Mouse (Mus musculus) right cerebral cortex, adult 2 months (tissue): ENCODE measurements at regions not wholly inside any gene's neighbourhood (a gene's known extent, or its start where the extent isn't known, plus 50 kb on each side); places are given as distances from the start of the nearest gene placed in this dataset.

Source experiments
- DNase-seq, 2 experiments: peaks; one replicate each; pipeline ENCODE4 v3.0.0; 2021 to 2022; ENCODE audit warnings: low spot score in 2 of 2

DNA sequence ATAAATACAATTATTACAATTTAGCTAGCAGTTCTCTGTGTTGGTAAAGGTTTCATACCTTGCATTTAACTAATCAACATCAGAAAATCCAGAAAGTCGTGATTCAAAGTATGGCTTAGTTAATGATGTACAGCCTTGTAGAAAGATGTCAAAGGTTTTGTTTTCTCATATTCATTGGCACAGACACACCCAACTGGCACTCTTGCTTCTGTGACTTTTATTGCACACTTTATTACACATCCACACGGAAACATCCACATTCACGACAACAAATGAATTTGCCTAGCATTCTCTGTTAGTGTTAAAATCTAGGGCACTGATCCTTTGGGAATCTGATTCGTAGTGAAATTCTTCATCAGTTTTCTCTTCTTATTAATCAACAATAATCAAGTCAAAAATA, 720.0 kb downstream of the Tns3 start:
- no peak for DNase-seq

DNA sequence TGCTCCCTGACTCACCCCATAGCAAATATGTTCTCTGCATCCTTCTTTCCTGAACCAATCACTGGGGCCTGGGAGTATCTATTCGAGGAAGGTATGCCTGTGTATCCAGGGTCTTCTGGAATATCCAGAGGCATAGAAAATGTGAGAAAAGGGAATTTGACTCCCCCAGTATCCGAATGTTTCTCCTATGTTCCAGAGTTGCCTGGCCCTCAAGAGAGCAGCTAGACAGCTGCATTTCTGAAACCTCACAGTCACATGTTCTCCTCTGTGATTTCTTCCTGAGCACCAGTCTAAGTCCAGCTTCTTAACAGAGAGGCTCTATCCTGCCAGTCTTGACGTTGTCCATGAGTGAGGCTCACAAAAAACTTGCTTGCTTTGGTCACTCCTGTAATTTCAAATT, 719.9 kb upstream of the Igfbp3 start:
- no peak for DNase-seq

DNA sequence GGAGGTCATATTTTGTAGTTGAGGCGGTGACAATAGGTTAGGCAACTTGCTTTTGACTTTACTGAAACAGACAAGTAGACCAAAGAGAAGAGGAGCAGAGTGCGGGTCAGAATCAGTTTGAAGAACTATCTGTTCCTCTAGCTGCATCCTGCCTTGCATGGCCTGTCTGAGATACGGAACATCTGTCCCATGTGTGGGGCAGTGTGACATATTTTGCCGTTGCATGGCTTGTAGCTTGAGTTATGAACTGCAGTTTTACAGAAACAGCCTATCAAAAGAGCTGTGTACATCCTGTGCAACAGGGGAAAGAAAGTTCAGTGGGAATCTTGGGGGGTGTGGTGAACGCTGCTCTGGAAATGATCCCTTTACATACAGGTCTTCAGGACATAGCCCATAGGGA, 718.9 kb upstream of the Igfbp3 start:
- DNase-seq = no peak

DNA sequence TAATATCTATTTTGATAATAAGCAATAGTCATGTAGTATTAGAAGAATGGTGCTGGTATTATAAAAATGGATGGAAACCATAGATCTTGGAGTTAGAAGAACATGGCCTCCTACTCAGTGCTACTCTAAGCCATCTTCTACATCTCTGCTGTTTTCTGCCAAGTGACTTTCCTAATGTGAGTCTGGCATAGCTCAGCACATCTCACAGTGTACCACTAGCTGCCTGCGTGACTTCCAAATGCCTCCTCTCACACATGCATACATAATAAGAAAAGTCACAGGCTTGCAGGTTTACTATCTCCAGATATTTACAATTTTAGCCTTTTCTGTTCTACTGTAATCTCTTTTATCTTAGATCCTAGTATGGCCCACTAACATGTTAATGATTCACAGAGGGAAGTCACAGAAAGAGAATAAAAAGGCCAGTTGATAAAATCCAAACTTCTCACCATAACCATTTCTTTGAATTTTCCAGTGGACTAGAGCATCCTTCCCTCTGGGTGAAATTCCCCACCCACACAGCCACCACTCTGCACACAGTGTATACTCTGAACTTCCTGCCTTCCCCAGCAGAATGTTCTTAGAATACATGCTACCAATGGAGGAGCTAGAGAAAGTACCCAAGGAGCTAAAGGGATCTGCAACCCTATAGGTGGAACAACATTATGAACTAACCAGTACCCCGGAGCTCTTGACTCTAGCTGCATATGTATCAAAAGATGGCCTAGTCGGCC, 717.5 kb upstream of the Igfbp3 start:
- DNase-seq = no peak

DNA sequence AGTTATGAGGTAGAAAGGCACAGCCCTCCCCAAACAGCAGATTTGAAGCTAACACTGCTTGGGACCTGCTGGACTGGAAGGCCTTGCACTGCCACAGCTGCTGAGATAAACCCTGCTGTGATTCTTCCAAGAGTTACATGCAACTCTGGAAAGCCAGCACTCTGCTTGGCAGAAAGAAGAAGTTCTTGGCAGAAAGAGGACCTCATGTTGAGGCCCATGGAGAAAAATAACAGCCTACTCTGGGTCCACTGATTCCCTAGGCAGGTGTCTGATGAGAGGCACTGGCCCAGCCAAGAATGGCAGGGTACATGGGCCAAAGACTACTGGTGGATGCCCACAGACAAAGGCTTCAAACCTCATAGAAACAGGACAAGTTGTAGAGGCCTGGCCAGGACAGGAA, 714.0 kb upstream of the Igfbp3 start:
- no peak for DNase-seq

DNA sequence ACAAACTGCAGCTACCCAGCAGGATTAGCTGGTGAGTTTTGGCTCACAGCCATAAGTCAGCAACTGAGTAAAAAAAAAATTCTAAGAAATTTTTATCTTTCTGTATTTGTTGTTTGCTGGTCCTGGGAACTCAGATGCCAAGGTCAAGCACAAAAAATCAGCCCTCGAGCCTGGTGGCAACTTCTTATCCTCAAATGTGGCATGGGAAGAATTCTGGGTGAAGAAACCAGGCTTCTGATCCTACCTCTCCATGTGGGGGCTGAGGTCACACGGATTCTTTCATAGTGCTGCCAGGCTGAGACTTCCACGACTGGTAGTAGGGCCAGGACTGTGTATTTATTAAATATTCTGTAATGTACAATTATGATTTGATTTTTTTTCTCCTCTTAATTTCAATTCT, 698.3 kb upstream of the Igfbp3 start:
- DNase-seq = no peak

DNA sequence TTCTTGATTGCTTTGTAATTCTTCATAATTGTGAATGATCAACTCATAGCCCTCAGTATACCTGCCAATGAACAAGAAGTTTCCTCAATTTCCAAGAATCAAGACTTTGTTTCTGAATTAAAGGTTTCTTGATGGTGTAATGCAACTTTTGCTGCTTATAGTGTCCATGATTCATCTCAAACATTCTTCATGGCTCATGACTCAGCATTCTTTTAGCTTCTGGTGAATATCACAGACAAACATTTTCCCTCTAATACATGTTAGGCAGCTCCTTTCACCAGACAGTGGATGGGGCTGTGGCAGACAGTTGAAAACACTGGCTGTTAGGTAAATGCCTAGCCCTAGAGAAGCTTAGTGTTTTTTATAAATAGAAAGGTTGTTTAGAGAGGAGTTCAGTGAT, 686.5 kb upstream of the Igfbp3 start:
- no peak for DNase-seq

DNA sequence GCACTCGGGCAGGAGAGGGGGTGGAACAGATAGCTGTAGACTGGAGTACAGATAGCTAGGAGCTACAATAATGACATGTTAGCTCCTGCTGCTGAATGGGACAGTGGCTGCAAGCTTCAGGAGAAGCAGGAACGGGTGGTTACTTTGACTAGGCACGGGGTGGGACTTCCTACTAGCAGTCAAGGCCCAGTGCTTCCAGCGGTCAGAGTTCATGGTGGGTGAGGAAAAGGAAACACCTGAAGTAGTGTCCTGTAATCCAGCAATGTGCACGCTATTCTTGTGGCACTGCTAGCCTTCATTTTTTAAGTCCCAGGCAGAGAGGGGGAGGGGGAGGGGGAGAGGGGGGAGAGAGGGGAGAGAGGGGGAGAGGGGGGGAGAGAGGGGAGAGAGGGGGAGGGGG, 684.5 kb upstream of the Igfbp3 start:
- no peak for DNase-seq

DNA sequence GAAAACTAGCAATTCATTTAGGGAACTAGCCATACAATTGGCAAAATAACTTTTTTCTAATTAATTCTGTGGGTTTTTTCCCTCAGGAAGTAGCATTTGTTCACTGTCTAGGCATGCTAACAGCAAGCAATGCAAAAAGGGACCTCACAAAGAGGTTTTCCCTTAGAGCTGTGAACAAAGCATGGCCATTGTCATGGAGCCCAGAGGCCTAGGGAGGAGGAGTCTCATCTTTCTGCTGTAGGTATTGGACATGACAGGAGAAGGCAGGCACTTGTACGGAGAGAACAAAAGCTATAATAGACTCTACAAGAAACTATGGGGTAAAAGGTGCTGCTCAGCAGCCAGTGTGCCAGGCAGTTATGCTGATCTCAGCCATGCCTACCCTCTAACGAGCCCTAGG, 666.8 kb upstream of the Igfbp3 start:
- no peak for DNase-seq

DNA sequence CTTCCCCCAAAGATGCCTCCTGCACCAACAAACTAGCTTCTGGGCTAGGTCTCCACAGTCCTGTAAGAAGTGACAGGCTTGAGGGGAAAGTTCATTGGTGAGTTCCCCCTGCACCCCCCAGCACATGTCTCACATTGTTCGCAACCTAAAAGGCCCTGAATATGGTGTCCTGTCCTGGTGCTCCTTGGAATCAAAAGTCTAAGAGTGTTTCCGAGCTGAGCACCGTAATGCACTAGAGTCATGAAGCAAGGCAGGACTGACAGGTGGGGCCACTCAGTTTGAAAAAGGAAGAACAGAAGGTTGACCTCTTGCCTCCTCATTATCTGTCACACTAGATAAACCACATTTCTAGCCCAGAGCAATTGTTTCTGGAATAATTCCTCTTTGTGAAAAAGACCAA, 650.4 kb upstream of the Igfbp3 start:
- no peak for DNase-seq

DNA sequence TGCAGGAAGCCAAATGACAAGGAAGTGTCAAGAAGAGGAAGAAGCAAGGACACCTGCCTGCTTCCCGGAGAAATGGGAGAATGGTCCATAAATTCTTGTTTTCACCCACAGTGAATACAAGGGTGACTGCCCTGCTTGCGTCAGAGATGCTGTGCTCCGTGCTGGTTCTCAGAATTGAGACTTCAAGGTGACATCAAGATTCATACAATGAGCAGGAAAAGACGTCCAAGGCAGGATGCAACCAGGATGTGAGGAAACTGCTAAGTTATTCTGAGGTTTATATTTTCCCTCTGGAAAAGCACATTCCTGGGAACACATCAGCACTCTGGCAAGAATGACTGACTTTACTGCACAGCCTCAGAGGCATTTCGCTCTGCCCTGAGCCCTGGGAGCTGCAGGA, 650.0 kb upstream of the Igfbp3 start:
- DNase-seq = no peak

DNA sequence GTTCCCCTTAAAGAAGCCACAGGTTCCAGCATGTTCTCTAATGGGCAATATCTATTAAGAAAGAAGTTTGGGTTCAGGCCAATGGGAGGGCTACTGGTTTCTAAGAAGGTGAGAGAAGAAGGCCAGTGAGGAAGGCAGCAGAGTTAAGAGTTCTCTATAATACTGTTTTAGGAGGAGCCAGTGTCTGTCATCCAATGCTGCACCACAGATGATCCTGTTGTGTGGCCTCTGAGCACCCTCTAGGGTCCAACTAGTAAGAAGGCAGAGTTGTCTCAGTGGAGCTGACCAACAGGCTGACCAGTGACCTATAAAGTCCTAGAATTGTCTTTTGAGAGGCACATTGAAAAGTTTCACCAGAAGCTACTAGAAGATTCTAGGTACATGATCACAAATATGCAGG, 648.8 kb upstream of the Igfbp3 start:
- DNase-seq = no peak

DNA sequence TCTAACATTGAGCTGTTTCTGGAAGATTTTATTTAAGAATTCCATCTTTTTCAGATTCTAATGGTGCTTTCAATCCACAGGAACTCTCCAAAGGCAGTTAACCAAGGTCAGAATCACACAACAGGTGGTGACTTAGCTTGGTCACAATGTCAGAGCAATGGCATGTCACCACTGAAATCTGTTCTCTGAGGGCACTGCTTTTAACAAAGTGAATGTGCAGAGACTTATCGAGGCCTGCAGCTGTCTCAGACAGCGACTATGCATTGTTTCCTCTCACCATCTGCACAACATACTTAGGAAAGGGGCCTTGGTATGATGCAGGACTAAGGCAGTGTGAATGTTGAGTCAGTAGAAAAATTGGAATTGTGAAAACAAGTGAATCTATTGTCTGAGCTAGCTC, 638.9 kb upstream of the Igfbp3 start:
- DNase-seq = no peak

DNA sequence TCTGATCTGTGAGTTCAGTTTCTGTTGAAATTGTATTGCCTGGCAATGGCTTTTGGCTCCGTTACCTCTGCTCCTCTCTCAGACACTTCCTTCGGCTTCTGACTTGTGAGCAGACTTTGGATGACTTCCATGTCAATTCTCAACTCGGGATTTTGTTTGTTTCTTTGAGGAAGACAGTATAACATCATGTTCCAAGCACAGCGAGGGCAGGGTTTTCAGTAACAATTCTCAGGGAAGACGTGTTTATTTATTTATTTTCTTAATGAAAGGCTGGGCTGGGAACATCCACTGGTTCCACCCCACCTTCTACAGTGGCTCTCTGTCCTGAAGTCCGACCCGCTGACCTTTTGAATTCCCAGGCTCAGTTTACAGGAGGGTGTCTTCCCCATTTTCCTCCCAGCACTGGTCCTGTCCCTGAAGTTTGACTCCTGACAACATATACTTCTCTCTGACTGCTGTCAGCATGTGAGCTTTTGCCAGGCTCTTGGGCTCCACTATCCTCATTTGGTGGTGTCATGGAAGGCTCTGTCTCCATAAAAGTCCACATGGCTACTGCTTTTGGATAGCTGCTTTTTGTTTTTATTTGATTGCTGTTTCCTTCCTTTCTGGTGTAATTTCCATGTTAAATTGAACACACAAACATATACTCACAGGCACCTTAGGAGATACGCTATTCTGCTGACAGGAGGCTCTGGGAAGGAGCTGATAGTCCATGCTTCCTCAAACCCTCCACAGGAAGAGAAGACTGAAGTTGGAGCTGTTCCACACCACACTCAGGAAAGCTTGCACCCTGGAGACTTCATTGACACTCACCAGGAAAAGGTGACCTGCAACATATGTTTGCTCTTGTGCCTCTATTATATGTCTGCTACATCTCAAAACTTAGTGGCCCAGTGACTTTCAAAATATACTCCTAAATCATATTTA, 624.9 kb upstream of the Igfbp3 start:
- DNase-seq = no peak

DNA sequence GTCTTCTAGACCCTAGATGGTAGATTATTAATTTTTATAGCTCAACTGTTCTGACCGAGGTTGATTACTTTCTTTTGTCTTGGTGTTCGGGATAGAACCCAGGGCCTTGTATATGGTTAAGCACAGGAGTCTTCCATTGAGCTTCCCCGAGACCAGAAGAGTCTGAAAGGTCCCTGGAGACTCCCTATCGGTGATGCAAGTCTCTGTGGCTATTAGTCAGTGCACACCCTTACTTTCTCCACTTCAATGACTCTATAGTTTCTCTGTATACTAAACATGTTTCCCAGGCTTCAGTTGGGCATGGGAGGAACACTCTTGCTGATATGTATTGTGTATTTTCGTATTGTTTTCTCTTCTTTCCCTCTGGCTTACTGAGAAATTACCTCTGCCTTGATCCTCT, 623.8 kb upstream of the Igfbp3 start:
- no peak for DNase-seq

DNA sequence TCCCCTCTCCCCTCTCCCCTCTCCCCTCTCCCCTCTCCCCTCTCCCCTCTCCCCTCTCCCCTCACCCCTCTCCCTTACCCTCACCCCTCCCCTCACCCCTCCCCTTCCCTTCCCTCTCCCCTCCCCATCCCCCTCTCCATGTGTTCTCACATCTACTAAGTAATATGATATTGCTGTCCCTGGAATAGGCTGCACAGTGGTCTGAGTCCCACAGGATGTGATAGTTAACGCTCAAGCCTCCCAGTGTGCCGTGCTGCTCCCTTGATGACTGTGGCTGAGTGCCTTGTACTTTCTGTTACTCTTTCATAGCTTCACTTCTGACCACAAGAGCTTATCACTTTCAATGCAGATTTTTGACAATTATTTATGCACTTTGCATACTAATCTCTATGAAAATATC, 620.4 kb upstream of the Igfbp3 start:
- DNase-seq = no peak

DNA sequence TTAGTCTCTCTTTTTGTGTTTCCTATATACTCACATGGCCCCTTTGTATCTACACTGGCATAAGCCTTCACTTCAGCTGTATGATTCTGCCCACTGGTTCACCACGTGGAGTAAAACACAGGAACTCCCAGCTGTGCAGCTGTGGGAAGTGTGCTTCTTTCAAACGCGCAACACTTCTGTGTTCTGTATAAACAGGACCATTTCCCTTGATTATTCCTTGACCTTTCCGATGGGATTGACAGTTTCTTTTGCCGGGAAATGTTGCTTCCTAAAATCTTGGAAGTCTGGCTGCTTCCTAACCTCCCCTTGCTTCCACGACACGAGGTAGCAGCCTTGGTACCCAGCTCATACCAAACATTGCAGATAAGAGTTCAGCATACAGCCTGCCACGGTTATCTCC, 618.7 kb upstream of the Igfbp3 start:
- DNase-seq = no peak

DNA sequence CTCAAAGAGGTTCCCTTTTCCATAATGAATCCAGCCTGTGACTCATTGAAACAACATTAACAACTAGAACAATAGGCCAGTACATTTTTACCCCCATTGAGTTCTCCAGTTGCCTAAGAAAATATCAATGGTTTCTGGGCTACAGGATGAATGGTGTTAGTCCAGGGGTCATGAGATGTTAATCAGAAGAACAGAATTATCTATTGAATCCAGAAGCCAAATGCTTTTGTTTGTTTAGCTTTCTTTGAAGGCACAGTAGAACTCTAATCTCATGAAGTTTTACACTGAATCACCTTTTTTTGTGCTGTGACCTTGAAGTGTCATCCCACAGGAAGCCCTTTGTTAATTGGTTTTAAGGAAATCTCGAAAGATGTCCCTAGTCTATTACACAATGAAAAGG, 616.0 kb upstream of the Igfbp3 start:
- no peak for DNase-seq

DNA sequence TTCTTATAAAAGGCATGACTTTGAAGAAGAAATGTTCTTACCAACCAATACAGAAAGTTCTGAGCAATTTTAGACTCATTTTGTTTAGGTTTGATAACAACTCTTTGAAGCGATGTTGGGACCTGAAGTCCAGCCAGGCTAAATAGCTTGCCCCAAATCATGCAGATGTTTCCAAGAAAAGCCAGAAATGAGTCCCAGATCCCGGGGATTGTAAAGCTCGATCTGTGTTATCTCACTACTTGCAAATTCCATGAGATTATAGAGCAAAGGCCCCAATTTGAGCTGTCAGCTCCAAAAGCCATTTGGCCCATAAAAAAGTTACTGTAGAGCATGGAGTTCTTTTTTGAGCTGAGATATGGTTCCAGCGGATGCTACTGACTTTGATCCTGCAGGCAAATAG, 614.3 kb upstream of the Igfbp3 start:
- DNase-seq = no peak

DNA sequence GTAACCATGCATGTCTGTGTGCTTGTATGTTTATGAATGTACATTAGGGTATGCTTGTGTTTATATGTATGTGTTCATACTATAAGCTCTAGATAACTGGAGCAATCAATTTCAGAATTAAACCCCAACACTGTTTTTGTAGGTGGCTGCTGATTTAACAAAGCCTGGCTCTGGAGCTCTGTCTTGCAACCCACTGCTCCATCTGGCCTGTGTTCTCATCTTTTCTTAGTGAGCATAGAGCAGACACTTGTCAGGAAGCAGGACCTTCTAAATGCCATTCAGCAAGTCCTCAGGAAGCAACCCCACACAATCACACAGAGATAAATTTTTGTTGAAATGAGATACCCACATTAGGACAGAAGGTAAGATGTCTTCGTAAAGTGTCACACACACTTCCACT, 613.7 kb upstream of the Igfbp3 start:
- no peak for DNase-seq

DNA sequence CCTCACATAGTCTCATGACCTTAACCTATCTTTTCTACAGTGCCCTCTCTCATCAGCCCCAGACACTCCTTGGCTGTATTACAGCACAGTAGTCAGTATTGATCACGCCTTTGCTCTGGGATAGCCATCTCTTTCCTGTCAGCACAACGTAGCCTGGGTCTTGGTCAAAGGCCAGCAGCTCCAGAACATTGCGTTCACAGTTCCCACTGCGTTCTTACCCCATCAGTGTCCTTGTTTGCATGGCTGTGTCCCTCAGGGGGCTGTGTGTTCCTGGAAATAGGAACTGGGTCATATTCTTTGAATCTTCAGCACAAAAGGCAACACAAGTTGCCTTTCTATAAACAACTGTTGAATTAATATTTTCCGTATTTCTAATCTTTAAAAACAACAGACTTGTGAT, 602.0 kb upstream of the Igfbp3 start:
- no peak for DNase-seq

DNA sequence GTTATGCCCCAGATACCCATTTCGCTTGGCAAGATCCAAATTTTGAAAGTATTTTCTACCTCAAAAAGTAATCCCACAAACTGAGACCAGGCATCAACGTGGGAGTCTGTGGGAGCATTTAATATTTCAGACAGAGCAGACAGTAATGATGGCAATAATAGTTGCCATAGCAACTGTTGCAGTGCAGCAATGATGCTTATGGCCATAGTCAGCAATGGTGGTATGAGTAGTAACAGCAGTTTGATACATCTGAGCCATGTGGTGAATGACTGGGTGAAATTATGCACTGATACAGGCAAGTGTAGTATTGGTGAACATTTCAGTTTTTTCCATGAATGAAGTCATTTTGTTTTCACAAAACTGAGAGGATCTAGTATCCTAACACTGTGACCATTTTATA, 600.8 kb upstream of the Igfbp3 start:
- DNase-seq = no peak

DNA sequence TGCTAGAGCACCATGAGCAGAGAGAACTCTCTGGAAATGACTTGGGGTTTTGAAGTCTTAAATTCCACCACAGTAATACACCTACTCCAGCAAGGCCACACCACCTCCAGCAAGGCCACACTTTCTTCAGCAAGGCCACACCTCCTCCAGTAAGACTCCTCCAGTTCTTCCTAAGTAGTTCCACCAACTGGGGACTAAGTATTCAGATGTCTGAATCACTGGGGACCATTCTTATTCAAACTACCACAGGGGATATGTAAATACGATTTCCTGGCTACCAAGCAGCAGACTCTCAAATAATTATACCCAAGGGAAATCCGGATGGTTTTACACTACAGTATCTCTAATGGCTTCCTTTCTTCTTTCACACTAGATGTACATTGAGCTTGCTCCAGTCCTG, 598.7 kb upstream of the Igfbp3 start:
- DNase-seq = no peak
